Mouse (Mus musculus): ENCODE results near the gene Gtf2b. TPM values are rescaled to one million over a fixed set of nuclear protein-coding genes. Genes with fewer than 3 reads are reported as not detected.

Gene Gtf2b
- polyA plus RNA-seq (2012; rRNA removed), result 62.6 and 77.1 TPM in 2 replicates

GRCm38 (mm10) chr3:142764995-142765777 is at the start of gene Gtf2b:
TSS of gene Gtf2b (plus strand) at chr3:142765045.

Other genes with a start within 250 kb of the Gtf2b start
- gene Gbp7, start 234.7 kb upstream of the Gtf2b start, polyA plus RNA-seq (2012; rRNA removed), result 4.5 and 5.1 TPM in 2 replicates
- 6.9 and 8.5 TPM in 2 replicates for gene Gbp3, start 205.0 kb upstream of the Gtf2b start, polyA plus RNA-seq (2012; rRNA removed)
- gene Gbp2b, start 170.2 kb upstream of the Gtf2b start, polyA plus RNA-seq (2012; rRNA removed), result 0.02 and 0.07 TPM in 2 replicates
- gene Gbp2, start 144.4 kb upstream of the Gtf2b start, polyA plus RNA-seq (2012; rRNA removed), result 3.1 and 4.8 TPM in 2 replicates
- 52.0 and 58.5 TPM in 2 replicates for gene Kyat3, start 64.0 kb upstream of the Gtf2b start, polyA plus RNA-seq (2012; rRNA removed)
- 10.2 and 11.1 TPM in 2 replicates for gene Pkn2, start 117.0 kb downstream of the Gtf2b start, polyA plus RNA-seq (2012; rRNA removed)

Measured in liver, embryonic 18 days (tissue).